ENCODE assay signal across 1 mouse cellular context in genomic region chr5:139825947-139826346, GRCm38 (mm10).
TF ChIP-seq lines count a peak whose summit lies in the region.

No protein-coding gene starts in this region.

TF ChIP-seq in MEL, 35 proteins besides CTCF, POLR2A, EP300 and RAD21 (continued from another document):
- TF ChIP-seq MYC (IDR thresholded peaks at IDR 0.05; ENCODE audit: low read depth, low read length) = no peak
- no peak for TF ChIP-seq CHD2 (IDR thresholded peaks at IDR 0.05; ENCODE audit: low read length)
